Mouse (Mus musculus): ENCODE data around the gene Mybpc1. TPM values are rescaled to one million over a fixed set of nuclear protein-coding genes. Genes with fewer than 3 reads are reported as not detected.
"Not testable (repeated sequence)": the region's sequence is repeated elsewhere in the genome, so short reads cannot be mapped to it uniquely, and the experiment has no call there.

Mybpc1 gene
- polyA plus RNA-seq, 1 experiment = 0.26 TPM

DNA sequence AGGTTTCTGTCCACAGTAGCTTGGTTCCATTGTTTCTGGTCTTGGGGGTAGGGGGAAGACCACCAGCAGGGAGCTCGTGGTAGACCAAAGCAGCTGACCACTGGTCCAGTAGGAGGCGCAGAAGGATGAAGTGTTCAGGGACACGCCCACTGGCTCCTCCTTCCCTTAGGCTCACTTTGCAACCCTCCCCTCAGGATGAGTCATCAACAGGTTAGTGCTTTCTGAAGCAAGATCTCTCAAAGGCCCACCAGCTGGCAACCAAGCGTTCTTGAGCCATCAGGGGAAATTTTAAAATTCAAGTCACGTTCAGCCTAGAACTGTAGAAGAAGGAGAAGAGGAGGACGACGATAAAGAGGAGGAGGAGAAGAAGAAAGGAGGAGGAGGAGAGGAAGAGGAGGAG lies 113.3 kb downstream of the Mybpc1 start:
- Histone ChIP-seq H3K4me3 (ENCODE audit: control insufficient read depth, insufficient read depth, low read length) (no peak overlapping the region), H3K4me1 (replicated peaks; ENCODE audit: control insufficient read depth, insufficient read depth, low read length) (no peaks in the 10 kb centered on the region; the same call in 1 of the 2 replicates), H3K27ac (ENCODE audit: control insufficient read depth, insufficient read depth, low read length) (no peak overlapping the region), H3K27me3 (ENCODE audit: control insufficient read depth, insufficient read depth, low read length) (no peaks in the 10 kb centered on the region), H3K36me3 (ENCODE audit: control insufficient read depth, insufficient read depth, low read length) (no peaks in the 10 kb centered on the region)
- 85% methylated on average over 7 of the region's 7 CpGs for WGBS
- TF ChIP-seq POLR2A (IDR thresholded peaks at IDR 0.05; ENCODE audit: control insufficient read depth, extremely low read depth, insufficient read depth, low read length, poor library complexity) (no peak), CTCF (IDR thresholded peaks at IDR 0.05; ENCODE audit: borderline replicate concordance, control insufficient read depth, extremely low read depth, insufficient read depth, low read length, poor library complexity) (no peak)
- DNase-seq = no peak

DNA sequence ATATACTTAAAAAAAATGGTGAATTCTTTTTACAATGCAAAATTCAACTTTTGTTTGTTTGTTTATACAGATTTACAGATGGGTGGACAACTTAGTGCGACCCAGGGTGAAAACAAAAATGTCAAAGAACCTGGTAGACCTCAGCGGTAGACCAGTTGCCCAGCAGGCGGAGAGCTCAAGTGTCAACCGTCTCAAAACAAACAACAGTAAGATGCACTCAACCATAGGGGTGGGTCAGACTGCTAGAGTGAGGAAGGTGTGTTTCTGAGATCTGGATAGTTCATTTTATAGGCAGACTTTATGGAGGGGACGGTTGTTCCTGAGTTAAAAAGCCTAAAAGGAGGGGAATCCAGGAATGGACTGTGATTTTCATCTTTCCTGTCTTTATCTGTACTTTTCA lies 116.3 kb downstream of the Mybpc1 start:
- H3K27me3 ChIP-seq (ENCODE audit: control insufficient read depth, insufficient read depth, low read length) = no peaks in the 10 kb centered on the region
- no peak overlapping the region for H3K4me3 ChIP-seq (ENCODE audit: control insufficient read depth, insufficient read depth, low read length)
- no peaks in the 10 kb centered on the region for H3K4me1 ChIP-seq (replicated peaks; ENCODE audit: control insufficient read depth, insufficient read depth, low read length)
- H3K36me3 ChIP-seq (ENCODE audit: control insufficient read depth, insufficient read depth, low read length) = no peaks in the 10 kb centered on the region
- 97% methylated on average over 5 of the region's 5 CpGs for WGBS
- TF ChIP-seq POLR2A (IDR thresholded peaks at IDR 0.05; ENCODE audit: control insufficient read depth, extremely low read depth, insufficient read depth, low read length, poor library complexity) = no peak
- no peak for TF ChIP-seq CTCF (IDR thresholded peaks at IDR 0.05; ENCODE audit: borderline replicate concordance, control insufficient read depth, extremely low read depth, insufficient read depth, low read length, poor library complexity)
- no peak for DNase-seq
- no peak overlapping the region for H3K27ac ChIP-seq (ENCODE audit: control insufficient read depth, insufficient read depth, low read length)

DNA sequence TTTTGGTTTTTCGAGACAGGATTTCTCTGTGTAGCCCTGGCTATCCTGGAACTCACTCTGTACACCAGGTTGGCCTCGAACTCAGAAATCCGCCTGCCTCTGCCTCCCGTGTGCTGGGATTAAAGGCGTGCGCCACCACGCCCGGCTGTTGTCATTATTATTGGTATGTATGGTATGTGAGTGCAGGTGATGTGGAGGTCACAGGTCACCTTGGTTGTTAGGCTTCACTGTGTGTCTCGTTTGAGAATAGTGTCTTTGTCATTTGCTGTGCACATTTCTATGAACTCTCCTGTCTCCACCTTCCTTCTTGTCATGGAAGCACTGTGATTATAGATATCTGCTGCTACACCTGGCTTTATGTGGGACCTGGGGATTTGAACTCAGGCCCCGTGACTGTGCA lies 122.1 kb downstream of the Mybpc1 start:
- not testable (repeated sequence) for H3K4me1 ChIP-seq (replicated peaks; ENCODE audit: control insufficient read depth, insufficient read depth, low read length); DNase-seq; H3K4me3 ChIP-seq (ENCODE audit: control insufficient read depth, insufficient read depth, low read length); H3K27ac ChIP-seq (ENCODE audit: control insufficient read depth, insufficient read depth, low read length); H3K36me3 ChIP-seq (ENCODE audit: control insufficient read depth, insufficient read depth, low read length); H3K27me3 ChIP-seq (ENCODE audit: control insufficient read depth, insufficient read depth, low read length)
- 95% methylated on average over 10 of the region's 10 CpGs for WGBS

Other genes starting within 250 kb of the Mybpc1 start
- gene Dram1, start 226.1 kb downstream of the Mybpc1 start, polyA plus RNA-seq (2012; rRNA removed) = 19.3 and 24.9 TPM in 2 replicates
- 14.3 and 16.0 TPM in 2 replicates for gene Gnptab, start 226.0 kb downstream of the Mybpc1 start, polyA plus RNA-seq (2012; rRNA removed)
- not detected in 2 replicates for gene Sycp3, start 145.6 kb downstream of the Mybpc1 start, polyA plus RNA-seq (2012; rRNA removed)
- gene Chpt1, start 101.1 kb downstream of the Mybpc1 start, polyA plus RNA-seq (2012; rRNA removed) = 28.7 and 44.0 TPM in 2 replicates
- gene Spic, start 79.9 kb upstream of the Mybpc1 start, polyA plus RNA-seq (2012; rRNA removed) = 2.4 and 2.7 TPM in 2 replicates
- gene Arl1, start 125.7 kb upstream of the Mybpc1 start, polyA plus RNA-seq (2012; rRNA removed) = 12.9 and 18.5 TPM in 2 replicates
- 5.5 and 6.6 TPM in 2 replicates for gene Utp20, start 221.7 kb upstream of the Mybpc1 start, polyA plus RNA-seq (2012; rRNA removed)

Measured in thymus, adult 2 months (tissue).